ENCODE assay signal across 40 mouse cellular contexts in genomic region chr19:47950946-47951345, GRCm38 (mm10). TPM values are rescaled to one million over a fixed set of nuclear protein-coding genes. Genes with fewer than 3 reads are reported as not detected.
"Had no signal": no experiment of that assay in that cellular context is flagged by ENCODE, and none has a peak within 500 bp of the region (broad histone marks: within the 10 kb centered on the region; RNA-seq: fewer than 3 reads in every experiment).

No protein-coding gene starts in this region.

- DNase-seq: heart, postnatal 10 days; heart, postnatal 14 days; heart, postnatal 36 days; heart, postnatal 4 days; kidney, adult 11 months; kidney, adult 18-20 months; kidney, adult 2 months; kidney, adult 8-10 months; kidney, adult 9 months; kidney, postnatal 10 days; kidney, postnatal 14 days; kidney, postnatal 25 days; kidney, postnatal 36 days; kidney, postnatal 4 days; layer of hippocampus, adult 9-11 months; layer of hippocampus, postnatal 36 days had no signal

- H3K36me3 ChIP-seq: heart, embryonic 10.5 days; heart, embryonic 12.5 days; heart, embryonic 13.5 days; heart, embryonic 15.5 days; hindbrain, embryonic 10.5 days; hindbrain, embryonic 12.5 days; hindbrain, embryonic 13.5 days; hindbrain, embryonic 15.5 days; intestine, embryonic 15.5 days; kidney, embryonic 15.5 days had no signal

- H3K4me1 ChIP-seq: heart, embryonic 10.5 days; heart, embryonic 12.5 days; intestine, embryonic 15.5 days had no signal

- H3K27ac ChIP-seq: heart, embryonic 10.5 days; heart, embryonic 13.5 days; heart, embryonic 15.5 days; hindbrain, embryonic 10.5 days; hindbrain, embryonic 12.5 days; hindbrain, embryonic 13.5 days; hindbrain, embryonic 14.5 days; hindbrain, embryonic 15.5 days; hindbrain, postnatal 0 days; intestine, embryonic 15.5 days; kidney, embryonic 15.5 days; kidney, postnatal 0 days; layer of hippocampus, adult 2 months; left cerebral cortex, adult 2 months had no signal

- H3K4me2 ChIP-seq: heart, embryonic 11.5 days; heart, embryonic 12.5 days; heart, embryonic 13.5 days; heart, embryonic 15.5 days; hindbrain, embryonic 12.5 days; hindbrain, embryonic 13.5 days; hindbrain, embryonic 14.5 days; hindbrain, embryonic 15.5 days; intestine, embryonic 15.5 days; kidney, embryonic 15.5 days had no signal

- ATAC-seq: hindbrain, embryonic 16.5 days; hindbrain, postnatal 0 days; inflammation-experienced regulatory T-cells, adult 6 months; intestine, embryonic 15.5 days; intestine, embryonic 16.5 days; intestine, postnatal 0 days had no signal

- H3K4me3 ChIP-seq: heart, embryonic 10.5 days; heart, embryonic 12.5 days; heart, embryonic 13.5 days; heart, embryonic 15.5 days; hindbrain, embryonic 10.5 days; hindbrain, embryonic 12.5 days; hindbrain, embryonic 13.5 days; hindbrain, embryonic 15.5 days; intestine, embryonic 15.5 days; kidney, embryonic 15.5 days; layer of hippocampus, adult 2 months; left cerebral cortex, adult 2 months had no signal

- H3K9ac ChIP-seq: heart, embryonic 12.5 days; heart, embryonic 13.5 days; heart, embryonic 15.5 days; hindbrain, embryonic 12.5 days; hindbrain, embryonic 13.5 days; hindbrain, embryonic 14.5 days; hindbrain, embryonic 15.5 days; intestine, embryonic 15.5 days; kidney, embryonic 15.5 days had no signal

- H3K9me3 ChIP-seq: heart, embryonic 10.5 days; heart, embryonic 12.5 days; heart, embryonic 13.5 days; heart, embryonic 15.5 days; hindbrain, embryonic 10.5 days; hindbrain, embryonic 12.5 days; hindbrain, embryonic 13.5 days; hindbrain, embryonic 15.5 days; intestine, embryonic 15.5 days; kidney, embryonic 15.5 days had no signal

- H3K27me3 ChIP-seq: hindbrain, embryonic 12.5 days; hindbrain, embryonic 13.5 days; intestine, embryonic 15.5 days; kidney, embryonic 15.5 days had no signal

RNA-seq across cellular contexts. Expression of gene Cfap58, which starts 13.5 kb away (rescaled TPM):
- total RNA-seq: hematopoietic stem cell, adult 5-6 weeks had no signal
- polyA plus RNA-seq: heart, embryonic 12.5 days; inflammation-experienced regulatory T-cells, adult 6 months; intestine, embryonic 14.5 days; intestine, embryonic 15.5 days; intestine, embryonic 16.5 days; intestine, postnatal 0 days; kidney, embryonic 14.5 days; kidney, embryonic 15.5 days; kidney, postnatal 0 days; large intestine, adult 2 months had no signal

RNA-seq across cellular contexts. Expression of gene Cfap43, which starts 31.9 kb away (rescaled TPM):
- total RNA-seq: heart, postnatal 36 days; heart, postnatal 4 days had no signal
- polyA plus RNA-seq: heart, embryonic 11.5 days; kidney, adult 2 months; large intestine, adult 2 months had no signal
